Mouse (Mus musculus) embryonic facial prominence, embryonic 14.5 days (tissue): ENCODE measurements around the gene Slc35f2. TPM values are rescaled to one million over a fixed set of nuclear protein-coding genes. Genes with fewer than 3 reads are reported as not detected.
A peak's percentile ranks its signal among the peaks of the same experiment; 100 is the strongest.

Experiments
- ATAC-seq: fragments of 200-750 bp; cut with Nextera tagmentation; 2 replicates; pipeline ENCODE4 v1.8.0; 2017; ENCODE audit warnings: low read depth, moderate number of reproducible peaks, moderate TSS enrichment
- DNase-seq: peaks from one replicate; pipeline ENCODE4 v3.0.0-alpha.2; 2015; ENCODE audit warnings: low spot score
- H3K27ac ChIP-seq: fragments of 300-500 bp; sonication (generic); replicated peaks from 2 replicates; pipeline ENCODE4 v1.5.1; 2014; ENCODE audit warnings: low read depth, mild to moderate bottlenecking, low read length, moderate library complexity
- H3K27me3 ChIP-seq: fragments of 300-500 bp; sonication (generic); replicated peaks from 2 replicates; pipeline ENCODE4 v1.6.1; 2014; ENCODE audit warnings: low read length; ENCODE audit not compliant: control insufficient read depth, insufficient read depth
- H3K36me3 ChIP-seq: fragments of 300-500 bp; sonication (generic); 2 replicates; pipeline ENCODE4 v1.6.1; 2014; ENCODE audit warnings: low read length, mixed read lengths; ENCODE audit not compliant: control insufficient read depth, insufficient read depth
- H3K4me1 ChIP-seq: fragments of 300-500 bp; sonication (generic); 2 replicates; pipeline ENCODE4 v1.6.1; 2014; ENCODE audit warnings: antibody characterized with exemption, low read length; ENCODE audit not compliant: control insufficient read depth, insufficient read depth
- H3K4me2 ChIP-seq: fragments of 300-500 bp; sonication (generic); 2 replicates; pipeline ENCODE4 v1.6.1; 2014; ENCODE audit warnings: low read depth, mild to moderate bottlenecking, low read length, moderate library complexity, mixed read lengths
- H3K4me3 ChIP-seq: fragments of 300-500 bp; sonication (generic); 2 replicates; pipeline ENCODE4 v1.5.1; 2014; ENCODE audit warnings: low read depth, mild to moderate bottlenecking, low read length
- H3K9ac ChIP-seq: fragments of 300-500 bp; sonication (generic); 2 replicates; pipeline ENCODE4 v1.6.1; 2014; ENCODE audit warnings: low read depth, mild to moderate bottlenecking, low read length, moderate library complexity, mixed read lengths
- H3K9me3 ChIP-seq: fragments of 300-500 bp; sonication (generic); 2 replicates; pipeline ENCODE4 v1.6.1; 2016; ENCODE audit warnings: low read length; ENCODE audit not compliant: control insufficient read depth
- WGBS: fragments of 180-500 bp; shearing (Covaris S2); extraction: QIAGEN DNeasy Blood & Tissue Kit; methylation state at CpG from one replicate; pipeline ENCODE4 v1.1.7; 2014; 5-methylcytosine and 5-hydroxymethylcytosine counted together
- polyA plus RNA-seq: library from polyadenylated mRNA; unstranded; fragments of >200 nt; fragmentation: Nextera tagmentation; extraction: Ambion mirVana; gene quantifications from 2 replicates; pipeline ENCODE4 v1.2.1, GENCODE M21; 2014

Gene Slc35f2
- 4.3 and 4.7 TPM in 2 replicates for polyA plus RNA-seq

DNA sequence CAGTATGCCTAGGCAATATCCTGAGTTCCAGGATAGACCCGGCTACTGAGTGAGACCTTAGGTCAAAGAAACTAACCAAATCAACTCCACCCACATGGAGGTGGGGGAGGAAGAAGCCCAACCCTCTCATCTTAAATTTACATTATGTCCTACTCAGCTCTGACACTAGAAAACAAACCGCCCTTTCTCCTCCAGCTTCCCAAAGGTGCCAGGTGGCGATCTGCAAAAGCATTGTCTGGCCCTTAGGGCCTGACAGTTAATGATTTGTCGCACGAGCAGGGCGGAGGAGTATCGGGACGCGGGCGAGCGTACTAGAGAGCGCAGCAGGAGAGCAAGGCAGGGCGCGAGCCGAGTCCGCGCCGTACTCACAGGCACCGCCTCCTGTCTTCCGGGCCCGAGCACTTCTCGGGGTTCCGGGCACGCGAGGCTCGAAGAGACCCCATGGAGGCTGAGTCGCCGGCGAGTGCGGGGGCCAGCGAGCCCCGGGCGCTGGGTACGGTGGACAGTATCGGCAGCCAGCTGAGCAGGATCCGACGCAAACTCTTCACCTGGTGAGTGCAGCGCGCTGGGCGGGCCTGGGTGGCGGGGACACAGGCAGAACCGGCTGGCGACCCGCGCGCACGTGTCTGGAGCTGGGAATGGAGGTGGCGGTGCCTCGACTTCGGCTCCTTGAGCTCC lies at the start of gene Slc35f2:
Slc35f2 (plus strand) TSS at position 195 of the 678 bp plus-strand sequence.
- H3K36me3 ChIP-seq, result no peaks in the 10 kb centered on the region
- ATAC-seq, result peak; percentile 84
- H3K4me3 ChIP-seq, result peak within 1 kb of the TSS; percentile 64
- DNase-seq, result peak; percentile 65
- H3K9me3 ChIP-seq, result 0 out of 2 replicates have a peak, but pooled peaks cover 8% of the 10 kb centered on the region
- peak within 1 kb of the TSS; percentile 71 for H3K9ac ChIP-seq
- no peak within 1 kb of the TSS for H3K27ac ChIP-seq
- WGBS, result under 1% methylated on average over 46 of the region's 50 CpGs
- H3K4me1 ChIP-seq, result peaks cover 6% of the 10 kb centered on the region; the same call in 1 of the 2 replicates
- H3K4me2 ChIP-seq, result peak within 1 kb of the TSS; percentile 97
- peaks cover 30% of the 10 kb centered on the region for H3K27me3 ChIP-seq

GRCm38 (mm10) chr9:53740829-53741404 lies 30.4 kb upstream of the Slc35f2 start:
- Histone ChIP-seq H3K4me1 (no peaks in the 10 kb centered on the region), H3K9ac (no peak overlapping the region), H3K36me3 (no peaks in the 10 kb centered on the region), H3K4me3 (no peak overlapping the region), H3K27ac (no peak overlapping the region), H3K27me3 (no peaks in the 10 kb centered on the region), H3K9me3 (no peaks in the 10 kb centered on the region), H3K4me2 (no peak overlapping the region)
- no peak for DNase-seq
- 28% methylated on average over 3 of the region's 3 CpGs for WGBS
- ATAC-seq, result no peak

DNA sequence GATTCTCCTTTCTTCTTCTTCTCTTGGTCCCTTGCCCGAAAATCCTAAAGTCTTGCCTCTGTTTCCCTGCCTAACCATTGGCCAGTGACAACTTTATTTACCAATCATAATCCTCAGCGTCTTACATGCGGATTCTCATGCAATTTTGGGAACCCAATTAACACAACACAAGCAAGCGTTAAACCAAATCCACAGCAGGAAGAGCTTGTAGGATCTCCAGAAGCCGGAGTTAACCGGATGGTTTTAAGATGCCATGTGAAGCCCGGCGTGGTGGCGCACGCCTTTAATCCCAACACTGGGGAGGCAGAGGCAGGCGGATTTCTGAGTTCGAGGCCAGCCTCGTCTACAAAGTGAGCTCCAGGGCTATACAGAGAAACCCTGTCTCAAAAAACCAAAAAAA lies 20.9 kb upstream of the Slc35f2 start:
- no peaks in the 10 kb centered on the region for H3K36me3 ChIP-seq
- 87% methylated on average over 13 of the region's 13 CpGs for WGBS
- no peaks in the 10 kb centered on the region; the same call in 1 of the 2 replicates for H3K27me3 ChIP-seq
- ATAC-seq (no peak), DNase-seq (no peak)
- H3K4me1 ChIP-seq, result no peaks in the 10 kb centered on the region
- H3K4me2 ChIP-seq, result no peak overlapping the region
- no peak overlapping the region for H3K4me3 ChIP-seq
- no peak overlapping the region for H3K27ac ChIP-seq
- H3K9ac ChIP-seq, result no peak overlapping the region
- no peaks in the 10 kb centered on the region for H3K9me3 ChIP-seq

DNA sequence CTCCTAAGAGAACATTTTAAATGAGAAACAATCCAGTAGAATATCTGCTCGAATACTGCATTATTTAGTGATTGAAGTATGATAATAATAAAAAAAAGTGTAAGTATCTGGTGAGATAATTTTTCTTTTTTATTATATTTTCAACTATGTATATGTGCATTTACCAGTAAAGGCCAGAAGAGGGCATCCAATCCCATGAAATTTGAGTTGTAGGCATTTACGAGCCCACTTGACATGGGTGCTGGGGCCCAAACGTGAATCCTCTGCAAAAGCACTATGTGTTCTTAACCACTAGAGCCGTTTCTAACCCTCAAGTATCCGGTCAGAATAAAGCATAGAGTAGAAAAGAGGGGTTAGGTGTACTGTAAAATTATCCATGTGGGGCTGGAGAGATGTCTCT lies 20.4 kb upstream of the Slc35f2 start:
- no peak overlapping the region for H3K27ac ChIP-seq
- H3K9me3 ChIP-seq, result no peaks in the 10 kb centered on the region
- no peaks in the 10 kb centered on the region; the same call in 1 of the 2 replicates for H3K27me3 ChIP-seq
- no peaks in the 10 kb centered on the region for H3K4me1 ChIP-seq
- H3K36me3 ChIP-seq, result no peaks in the 10 kb centered on the region
- no peak overlapping the region for H3K4me2 ChIP-seq
- no peak overlapping the region for H3K9ac ChIP-seq
- ATAC-seq (no peak), DNase-seq (no peak)
- 53% methylated on average over 5 of the region's 5 CpGs for WGBS
- H3K4me3 ChIP-seq, result no peak overlapping the region

DNA sequence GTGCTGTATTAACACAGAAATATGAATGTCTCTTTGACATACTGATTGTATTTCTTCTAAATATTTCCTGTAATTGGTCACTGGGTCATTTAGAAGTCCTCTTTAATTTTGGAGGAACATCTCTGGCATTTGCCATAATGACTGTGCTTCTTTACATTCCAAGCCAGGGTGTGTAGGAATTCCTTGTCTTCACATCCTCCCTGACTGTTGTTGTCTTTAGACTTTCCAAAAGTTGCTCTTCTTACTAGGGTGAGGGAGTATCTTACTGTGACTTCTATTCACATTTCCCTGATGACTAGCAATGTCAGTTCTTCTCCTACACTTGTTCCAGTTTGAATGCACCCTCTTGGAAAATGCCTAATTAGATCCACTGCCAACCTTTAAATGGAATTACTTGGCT lies 16.5 kb upstream of the Slc35f2 start:
- no peaks in the 10 kb centered on the region for H3K4me1 ChIP-seq
- H3K9me3 ChIP-seq, result no peaks in the 10 kb centered on the region
- H3K27ac ChIP-seq, result no peak overlapping the region
- H3K4me2 ChIP-seq, result no peak overlapping the region
- no peaks in the 10 kb centered on the region for H3K36me3 ChIP-seq
- no peak overlapping the region for H3K4me3 ChIP-seq
- H3K27me3 ChIP-seq, result no peaks in the 10 kb centered on the region; the same call in 1 of the 2 replicates
- DNase-seq (no peak), ATAC-seq (no peak)
- no peak overlapping the region for H3K9ac ChIP-seq

GRCm38 (mm10) chr9:53758142-53758541 lies 13.2 kb upstream of the Slc35f2 start:
- 93% methylated on average over 2 of the region's 2 CpGs for WGBS
- H3K4me3 ChIP-seq, result no peak overlapping the region
- no peak overlapping the region for H3K4me2 ChIP-seq
- H3K36me3 ChIP-seq, result no peaks in the 10 kb centered on the region
- H3K27ac ChIP-seq, result no peak overlapping the region
- no peak overlapping the region for H3K9ac ChIP-seq
- no peaks in the 10 kb centered on the region; the same call in 1 of the 2 replicates for H3K27me3 ChIP-seq
- no peaks in the 10 kb centered on the region for H3K9me3 ChIP-seq
- H3K4me1 ChIP-seq, result no peaks in the 10 kb centered on the region
- DNase-seq (no peak), ATAC-seq (no peak)

- Histone ChIP-seq H3K27me3 (no peaks in the 10 kb centered on the region), H3K36me3 (no peaks in the 10 kb centered on the region), H3K9ac (no peak overlapping the region), H3K9me3 (0 out of 2 replicates have a peak, but pooled peaks cover 8% of the 10 kb centered on the region), H3K4me2 (no peak overlapping the region), H3K4me3 (no peak overlapping the region), H3K4me1 (no peaks in the 10 kb centered on the region), H3K27ac (no peak overlapping the region)
- ATAC-seq, result no peak
- no peak for DNase-seq
- 79% methylated on average over 8 of the region's 8 CpGs for WGBS
Observed at GRCm38 (mm10) chr9:53764697-53765096, 6.6 kb upstream of the Slc35f2 start.

GRCm38 (mm10) chr9:53768486-53768885 lies 2.9 kb upstream of the Slc35f2 start:
- WGBS, result 74% methylated on average over 5 of the region's 5 CpGs
- no peak overlapping the region for H3K27ac ChIP-seq
- ATAC-seq, result no peak

More at GRCm38 (mm10) chr9:53768486-53768885, 2.9 kb upstream of the Slc35f2 start:
- H3K36me3 ChIP-seq, result no peaks in the 10 kb centered on the region
- no peak overlapping the region for H3K4me3 ChIP-seq
- no peak overlapping the region for H3K9ac ChIP-seq
- 0 out of 2 replicates have a peak, but pooled peaks cover 8% of the 10 kb centered on the region for H3K9me3 ChIP-seq
- H3K4me1 ChIP-seq, result peaks cover 6% of the 10 kb centered on the region; the same call in 1 of the 2 replicates
- peaks cover 30% of the 10 kb centered on the region for H3K27me3 ChIP-seq
- H3K4me2 ChIP-seq, result no peak overlapping the region
- no peak for DNase-seq
